Mouse (Mus musculus): Measurements from ENCODE around the gene Dusp3. TPM values are rescaled to one million over a fixed set of nuclear protein-coding genes. Genes with fewer than 3 reads are reported as not detected.

The Dusp3 gene
- polyA plus RNA-seq, 1 experiment from 2014 or later = 29.7 TPM

DNA sequence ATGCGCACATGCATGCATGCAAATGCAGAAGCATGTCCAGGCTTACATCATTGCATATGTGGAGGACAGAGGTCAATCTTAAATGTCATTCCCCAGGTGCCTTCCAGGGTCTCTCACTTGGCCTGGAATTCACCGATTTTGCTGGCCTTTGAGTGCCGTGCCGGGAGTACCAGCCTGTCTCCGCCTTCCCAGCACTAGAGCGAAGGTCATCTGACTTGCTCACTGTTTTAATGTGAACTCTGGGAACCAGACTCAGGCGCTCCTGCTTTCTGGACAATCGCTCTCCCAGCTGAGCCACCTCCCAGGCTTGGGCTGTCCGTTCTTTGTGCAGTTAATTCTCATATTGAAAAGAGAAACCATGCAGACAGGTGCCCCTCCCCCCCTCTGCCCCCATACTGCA lies 19.5 kb upstream of the Dusp3 start:
- no peak for ATAC-seq
- Histone ChIP-seq H3K4me1 (ENCODE audit: control insufficient read depth, insufficient read depth, low read length) (no peaks in the 10 kb centered on the region), H3K4me3 (ENCODE audit: low read depth, low read length) (no peak overlapping the region), H3K27ac (ENCODE audit: low read length) (no peak overlapping the region), H3K27me3 (ENCODE audit: control insufficient read depth, insufficient read depth, low read depth, low read length) (no peaks in the 10 kb centered on the region), H3K9me3 (replicated peaks; ENCODE audit: control insufficient read depth, low read length, poor library complexity, severe bottlenecking) (no peaks in the 10 kb centered on the region), H3K4me2 (ENCODE audit: low read length) (no peak overlapping the region), H3K36me3 (ENCODE audit: control insufficient read depth, insufficient read depth, low read length) (peaks cover 20% of the 10 kb centered on the region), H3K9ac (ENCODE audit: low read depth, low read length) (no peak overlapping the region)
- WGBS = 46% methylated on average over 9 of the region's 9 CpGs

DNA sequence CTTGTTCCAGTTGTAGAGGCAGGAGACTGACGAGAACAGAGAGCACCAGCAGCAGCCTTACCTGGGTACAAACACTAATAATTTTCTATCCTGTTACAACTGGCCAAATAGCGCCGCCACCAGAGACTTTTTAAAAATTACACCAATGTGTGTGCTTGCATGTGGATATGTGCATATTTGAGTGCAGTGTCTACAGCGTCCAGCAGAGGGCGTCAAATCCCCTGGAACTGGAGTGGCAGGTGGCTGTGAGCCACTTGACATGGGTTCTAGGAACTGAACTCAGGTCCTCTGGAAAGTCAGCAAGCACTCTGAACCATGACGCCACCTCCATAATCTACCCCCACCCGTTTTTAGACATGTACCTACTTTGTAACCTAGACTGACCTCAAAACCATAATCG lies 17.4 kb upstream of the Dusp3 start:
- H3K27me3 ChIP-seq (ENCODE audit: control insufficient read depth, insufficient read depth, low read depth, low read length) = no peaks in the 10 kb centered on the region
- H3K9me3 ChIP-seq (replicated peaks; ENCODE audit: control insufficient read depth, low read length, poor library complexity, severe bottlenecking) = no peaks in the 10 kb centered on the region
- H3K4me1 ChIP-seq (ENCODE audit: control insufficient read depth, insufficient read depth, low read length) = no peaks in the 10 kb centered on the region
- peaks cover 16% of the 10 kb centered on the region for H3K36me3 ChIP-seq (ENCODE audit: control insufficient read depth, insufficient read depth, low read length)
- H3K4me3 ChIP-seq (ENCODE audit: low read depth, low read length) = no peak overlapping the region
- H3K4me2 ChIP-seq (ENCODE audit: low read length) = no peak overlapping the region
- 90% methylated on average over 8 of the region's 8 CpGs for WGBS
- H3K27ac ChIP-seq (ENCODE audit: low read length) = no peak overlapping the region
- no peak overlapping the region for H3K9ac ChIP-seq (ENCODE audit: low read depth, low read length)
- no peak for ATAC-seq

DNA sequence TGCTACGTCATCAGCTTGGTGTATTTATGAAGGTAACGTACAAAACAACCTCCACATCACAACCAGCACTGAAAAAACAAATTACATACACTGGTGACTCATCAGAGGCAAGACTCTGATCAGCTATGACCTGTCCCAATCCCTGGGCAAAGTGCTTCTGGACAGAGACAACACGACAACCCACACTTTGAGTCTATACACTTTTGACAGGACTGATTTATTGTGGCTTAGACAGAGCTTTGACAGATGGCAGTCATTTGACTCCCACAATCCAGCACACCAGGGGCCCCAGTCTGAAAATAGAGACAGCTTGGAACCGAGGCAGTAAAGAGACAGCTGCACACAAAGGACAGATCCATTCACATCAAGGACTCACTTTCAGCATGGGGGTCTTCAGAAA lies 12.7 kb upstream of the Dusp3 start:
- Histone ChIP-seq H3K27me3 (ENCODE audit: control insufficient read depth, insufficient read depth, low read depth, low read length) (no peaks in the 10 kb centered on the region), H3K9me3 (replicated peaks; ENCODE audit: control insufficient read depth, low read length, poor library complexity, severe bottlenecking) (no peaks in the 10 kb centered on the region), H3K9ac (ENCODE audit: low read depth, low read length) (no peak overlapping the region), H3K4me1 (ENCODE audit: control insufficient read depth, insufficient read depth, low read length) (no peaks in the 10 kb centered on the region), H3K4me3 (ENCODE audit: low read depth, low read length) (no peak overlapping the region), H3K4me2 (ENCODE audit: low read length) (no peak overlapping the region), H3K27ac (ENCODE audit: low read length) (no peak overlapping the region), H3K36me3 (ENCODE audit: control insufficient read depth, insufficient read depth, low read length) (peaks cover 6% of the 10 kb centered on the region)
- 55% methylated on average over 4 of the region's 4 CpGs for WGBS
- ATAC-seq = no peak

DNA sequence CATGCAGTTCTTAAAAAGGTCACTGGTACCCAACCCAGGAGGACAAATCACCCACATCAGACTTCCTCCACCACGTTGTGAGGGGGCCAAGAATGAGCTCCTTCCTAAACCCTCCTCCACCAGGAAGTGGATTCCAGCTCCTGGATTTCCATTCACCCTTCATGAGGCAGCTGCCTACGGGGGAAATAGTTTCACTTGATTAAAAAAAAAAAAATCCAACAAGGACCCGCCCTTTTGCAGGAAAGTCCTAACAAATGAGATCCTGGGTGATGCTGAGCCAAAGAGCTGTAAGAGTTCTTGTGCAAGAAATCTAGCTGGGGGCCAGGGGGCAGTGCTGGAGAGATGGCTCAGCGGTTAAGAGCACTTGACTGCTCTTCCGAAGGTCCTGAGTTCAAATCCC lies 11.4 kb upstream of the Dusp3 start:
- no peak for ATAC-seq

DNA sequence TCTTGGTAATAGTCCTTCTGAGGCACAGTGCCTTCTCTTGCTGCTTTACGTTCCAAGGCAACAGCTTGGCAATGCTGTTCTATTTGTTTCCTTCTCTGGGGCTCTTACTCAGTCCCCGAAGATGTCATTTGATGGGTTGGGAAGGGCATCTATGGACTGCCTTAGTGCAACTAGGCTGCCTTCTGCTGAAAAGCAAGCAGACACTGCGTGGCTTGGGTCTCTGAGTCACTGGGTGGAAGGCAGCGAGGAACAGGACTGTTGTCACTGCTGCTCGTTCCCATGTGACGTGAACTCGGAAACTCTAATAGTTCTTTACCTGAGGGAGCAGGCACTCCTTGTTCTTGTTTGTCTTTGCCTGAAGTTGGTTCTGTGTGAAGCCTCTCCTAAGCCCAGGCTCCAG lies 9.1 kb upstream of the Dusp3 start:
- Histone ChIP-seq H3K27ac (ENCODE audit: low read length) (no peak overlapping the region), H3K36me3 (ENCODE audit: control insufficient read depth, insufficient read depth, low read length) (peaks cover 3% of the 10 kb centered on the region), H3K4me2 (ENCODE audit: low read length) (no peak overlapping the region), H3K4me1 (ENCODE audit: control insufficient read depth, insufficient read depth, low read length) (no peaks in the 10 kb centered on the region), H3K9ac (ENCODE audit: low read depth, low read length) (no peak overlapping the region), H3K4me3 (ENCODE audit: low read depth, low read length) (no peak overlapping the region), H3K9me3 (replicated peaks; ENCODE audit: control insufficient read depth, low read length, poor library complexity, severe bottlenecking) (no peaks in the 10 kb centered on the region), H3K27me3 (ENCODE audit: control insufficient read depth, insufficient read depth, low read depth, low read length) (no peaks in the 10 kb centered on the region)
- no peak for ATAC-seq
- 97% methylated on average over 7 of the region's 7 CpGs for WGBS

More for the DNA sequence above, 11.4 kb upstream of the Dusp3 start:
- Histone ChIP-seq H3K4me3 (ENCODE audit: low read depth, low read length) (no peak overlapping the region), H3K4me1 (ENCODE audit: control insufficient read depth, insufficient read depth, low read length) (no peaks in the 10 kb centered on the region), H3K36me3 (ENCODE audit: control insufficient read depth, insufficient read depth, low read length) (peaks cover 3% of the 10 kb centered on the region), H3K9me3 (replicated peaks; ENCODE audit: control insufficient read depth, low read length, poor library complexity, severe bottlenecking) (no peaks in the 10 kb centered on the region), H3K9ac (ENCODE audit: low read depth, low read length) (no peak overlapping the region), H3K4me2 (ENCODE audit: low read length) (no peak overlapping the region), H3K27ac (ENCODE audit: low read length) (no peak overlapping the region), H3K27me3 (ENCODE audit: control insufficient read depth, insufficient read depth, low read depth, low read length) (no peaks in the 10 kb centered on the region)
- WGBS = 56% methylated on average over 5 of the region's 5 CpGs

DNA sequence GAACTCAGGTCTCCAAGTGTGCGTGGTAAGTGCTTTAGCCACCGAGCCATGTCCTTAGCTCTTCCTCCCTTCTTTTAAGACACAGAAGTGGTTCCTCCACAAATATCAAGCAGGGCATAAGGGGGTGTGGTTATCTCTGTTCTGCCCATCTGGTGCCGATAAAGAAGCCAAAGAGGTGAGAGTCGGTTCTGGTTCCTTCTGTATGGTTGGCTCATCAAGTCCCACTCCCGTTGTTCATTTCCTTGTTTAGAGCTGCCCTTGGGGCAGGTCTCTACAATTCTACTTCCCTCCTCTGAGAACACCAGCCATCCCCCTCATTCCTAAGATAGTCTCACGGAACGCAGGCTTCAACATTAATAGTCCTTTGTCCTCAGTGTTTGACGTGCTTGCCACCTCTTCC lies 7.3 kb upstream of the Dusp3 start:
- H3K9me3 ChIP-seq (replicated peaks; ENCODE audit: control insufficient read depth, low read length, poor library complexity, severe bottlenecking) = no peaks in the 10 kb centered on the region
- WGBS = 84% methylated on average over 8 of the region's 8 CpGs
- no peak overlapping the region for H3K4me2 ChIP-seq (ENCODE audit: low read length)
- peaks cover 3% of the 10 kb centered on the region for H3K36me3 ChIP-seq (ENCODE audit: control insufficient read depth, insufficient read depth, low read length)
- H3K4me3 ChIP-seq (ENCODE audit: low read depth, low read length) = no peak overlapping the region
- no peak for ATAC-seq
- no peaks in the 10 kb centered on the region for H3K27me3 ChIP-seq (ENCODE audit: control insufficient read depth, insufficient read depth, low read depth, low read length)
- no peak overlapping the region for H3K9ac ChIP-seq (ENCODE audit: low read depth, low read length)
- H3K4me1 ChIP-seq (ENCODE audit: control insufficient read depth, insufficient read depth, low read length) = no peaks in the 10 kb centered on the region
- no peak overlapping the region for H3K27ac ChIP-seq (ENCODE audit: low read length)

DNA sequence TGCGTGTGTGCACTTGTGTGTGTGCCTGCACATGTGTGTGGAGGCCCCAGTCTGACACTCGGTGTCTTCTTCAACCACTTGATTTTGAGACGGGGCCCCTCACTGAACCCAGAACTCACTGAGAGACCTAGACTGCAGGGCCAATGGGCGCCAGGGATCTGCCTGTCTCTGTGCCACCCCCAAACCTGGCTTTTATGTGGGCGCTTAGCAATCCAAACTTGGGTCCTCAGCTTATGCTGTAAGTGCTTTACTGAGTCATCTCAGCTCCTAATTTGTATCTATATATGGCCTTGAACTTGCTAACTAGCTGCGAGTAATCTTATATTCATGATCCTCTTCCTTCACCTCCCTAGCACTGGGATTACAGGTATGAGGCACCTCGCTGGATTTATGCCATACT lies 5.6 kb upstream of the Dusp3 start:
- Histone ChIP-seq H3K36me3 (ENCODE audit: control insufficient read depth, insufficient read depth, low read length) (peaks cover 3% of the 10 kb centered on the region), H3K4me1 (ENCODE audit: control insufficient read depth, insufficient read depth, low read length) (no peaks in the 10 kb centered on the region), H3K4me3 (ENCODE audit: low read depth, low read length) (no peak overlapping the region), H3K27me3 (ENCODE audit: control insufficient read depth, insufficient read depth, low read depth, low read length) (no peaks in the 10 kb centered on the region), H3K9ac (ENCODE audit: low read depth, low read length) (no peak overlapping the region), H3K27ac (ENCODE audit: low read length) (no peak overlapping the region), H3K9me3 (replicated peaks; ENCODE audit: control insufficient read depth, low read length, poor library complexity, severe bottlenecking) (no peaks in the 10 kb centered on the region), H3K4me2 (ENCODE audit: low read length) (no peak overlapping the region)
- ATAC-seq = no peak
- WGBS = 89% methylated on average over 7 of the region's 7 CpGs

DNA sequence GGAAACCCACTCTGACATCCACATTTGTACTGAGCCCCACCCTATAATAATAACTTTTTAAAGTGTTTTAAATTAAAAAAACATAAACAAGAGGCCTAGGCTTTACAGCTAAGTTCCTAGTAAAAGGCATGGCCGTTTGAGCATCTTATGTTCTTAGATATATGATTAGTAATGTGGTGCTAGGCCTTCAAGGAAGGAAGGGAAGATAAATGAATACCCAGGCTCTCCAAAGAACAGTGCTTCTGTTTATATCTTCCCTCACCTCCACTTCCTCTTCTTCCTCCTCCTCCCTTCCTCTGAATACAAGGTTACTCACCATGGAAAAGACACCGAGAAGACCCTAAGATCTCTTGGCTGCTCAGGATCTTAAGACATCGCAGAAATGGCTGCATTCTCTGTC lies 5.0 kb upstream of the Dusp3 start:
- 82% methylated on average over 3 of the region's 3 CpGs for WGBS
- H3K4me1 ChIP-seq (ENCODE audit: control insufficient read depth, insufficient read depth, low read length) = no peaks in the 10 kb centered on the region
- no peak overlapping the region for H3K9ac ChIP-seq (ENCODE audit: low read depth, low read length)
- H3K9me3 ChIP-seq (replicated peaks; ENCODE audit: control insufficient read depth, low read length, poor library complexity, severe bottlenecking) = no peaks in the 10 kb centered on the region
- H3K27ac ChIP-seq (ENCODE audit: low read length) = no peak overlapping the region
- no peak overlapping the region for H3K4me3 ChIP-seq (ENCODE audit: low read depth, low read length)
- no peaks in the 10 kb centered on the region for H3K27me3 ChIP-seq (ENCODE audit: control insufficient read depth, insufficient read depth, low read depth, low read length)
- no peak for ATAC-seq
- H3K4me2 ChIP-seq (ENCODE audit: low read length) = no peak overlapping the region
- H3K36me3 ChIP-seq (ENCODE audit: control insufficient read depth, insufficient read depth, low read length) = peaks cover 3% of the 10 kb centered on the region; the same call in 1 of the 2 replicates

DNA sequence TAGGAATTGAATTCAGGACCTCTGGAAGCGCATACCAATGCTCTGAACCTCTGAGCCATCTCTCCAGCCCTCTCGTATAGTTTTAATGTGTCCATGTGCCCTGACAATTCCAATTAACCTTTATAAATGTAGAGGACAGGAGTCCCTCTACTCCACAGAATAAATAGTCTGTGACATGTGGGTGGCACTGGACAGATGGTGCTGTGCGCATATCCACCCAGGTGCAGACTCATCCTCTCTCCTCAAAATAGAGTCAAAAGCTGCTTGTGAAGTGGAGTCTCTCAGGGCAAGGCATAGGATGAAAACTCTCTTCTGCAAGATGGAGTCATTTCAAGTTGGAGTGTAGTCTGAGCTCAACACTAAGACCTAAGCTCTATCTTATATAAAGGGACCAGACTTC lies 3.4 kb upstream of the Dusp3 start:
- Histone ChIP-seq H3K27ac (ENCODE audit: low read length) (no peak overlapping the region), H3K4me1 (ENCODE audit: control insufficient read depth, insufficient read depth, low read length) (no peaks in the 10 kb centered on the region), H3K4me2 (ENCODE audit: low read length) (no peak overlapping the region), H3K36me3 (ENCODE audit: control insufficient read depth, insufficient read depth, low read length) (no peaks in the 10 kb centered on the region), H3K27me3 (ENCODE audit: control insufficient read depth, insufficient read depth, low read depth, low read length) (no peaks in the 10 kb centered on the region), H3K4me3 (ENCODE audit: low read depth, low read length) (no peak overlapping the region), H3K9ac (ENCODE audit: low read depth, low read length) (no peak overlapping the region), H3K9me3 (replicated peaks; ENCODE audit: control insufficient read depth, low read length, poor library complexity, severe bottlenecking) (no peaks in the 10 kb centered on the region)
- ATAC-seq = no peak
- WGBS = 87% methylated on average over 3 of the region's 3 CpGs

DNA sequence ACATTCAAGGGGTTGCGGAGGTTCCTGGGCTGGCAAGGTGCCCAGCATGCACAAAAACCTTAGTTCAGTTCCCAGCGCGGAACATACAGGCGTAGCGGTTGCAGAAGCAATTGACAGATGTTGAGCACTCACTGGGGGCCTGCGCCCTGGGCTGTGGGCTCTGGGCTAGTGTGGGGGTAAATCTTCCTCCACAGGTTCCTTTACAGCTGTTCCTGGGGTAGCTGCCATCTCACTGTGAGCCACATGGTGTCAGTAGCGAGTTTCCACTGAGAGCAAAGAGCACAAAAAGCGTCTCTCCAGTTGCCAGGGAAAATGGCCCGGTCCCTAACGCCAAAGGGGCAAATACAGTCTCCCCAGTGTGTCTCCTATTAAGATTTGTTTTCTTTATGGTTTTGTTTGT lies 823 bp downstream of the Dusp3 start:
- ATAC-seq = no peak
- H3K4me1 ChIP-seq (ENCODE audit: control insufficient read depth, insufficient read depth, low read length) = peaks cover 6% of the 10 kb centered on the region
- no peak overlapping the region for H3K27ac ChIP-seq (ENCODE audit: low read length)
- H3K4me2 ChIP-seq (ENCODE audit: low read length) = no peak overlapping the region
- no peaks in the 10 kb centered on the region for H3K36me3 ChIP-seq (ENCODE audit: control insufficient read depth, insufficient read depth, low read length)
- H3K4me3 ChIP-seq (ENCODE audit: low read depth, low read length) = no peak overlapping the region
- H3K9ac ChIP-seq (ENCODE audit: low read depth, low read length) = no peak overlapping the region
- no peaks in the 10 kb centered on the region for H3K27me3 ChIP-seq (ENCODE audit: control insufficient read depth, insufficient read depth, low read depth, low read length)
- H3K9me3 ChIP-seq (replicated peaks; ENCODE audit: control insufficient read depth, low read length, poor library complexity, severe bottlenecking) = no peaks in the 10 kb centered on the region
- 5% methylated on average over 10 of the region's 10 CpGs for WGBS
